ENCODE assay signal across 20 mouse cellular contexts in genomic region chr11:76465879-76466278, GRCm38 (mm10). TPM values are rescaled to one million over a fixed set of nuclear protein-coding genes. Genes with fewer than 3 reads are reported as not detected.
A peak's percentile ranks its signal among the peaks of the same experiment; 100 is the strongest.
DNase-seq lines count a peak whose midpoint lies in the region; ATAC-seq and TF ChIP-seq lines count a peak whose summit lies in the region.
"Had no signal": no experiment of that assay in that cellular context is flagged by ENCODE, and none has a peak within 500 bp of the region (broad histone marks: within the 10 kb centered on the region; RNA-seq: fewer than 3 reads in every experiment).

No protein-coding gene starts in this region.

- H3K27me3 ChIP-seq in heart, embryonic 10.5 days (ENCODE audit: insufficient read depth, poor library complexity, severe bottlenecking), result no peaks in the 10 kb centered on the region
- H3K27me3 ChIP-seq in heart, adult 2 months (ENCODE audit: control insufficient read depth, insufficient read depth, low read length), result no peaks in the 10 kb centered on the region
- no peaks in the 10 kb centered on the region for H3K27me3 ChIP-seq in C2C12 (ENCODE audit: control insufficient read depth, insufficient read depth, insufficient read length)
- no peaks in the 10 kb centered on the region for H3K27me3 ChIP-seq in embryonic facial prominence, embryonic 12.5 days
- no peaks in the 10 kb centered on the region for H3K27me3 ChIP-seq in hindbrain, embryonic 16.5 days (replicated peaks; ENCODE audit: control insufficient read depth, insufficient read depth, low read length)
- H3K27me3 ChIP-seq: heart, embryonic 13.5 days; limb, embryonic 15.5 days had no signal

- intact Hi-C loops in heart, adult 2 months (cut with DNase I), result no loop called here

- WGBS in heart, embryonic 10.5 days, result 77% methylated on average over 4 of the region's 4 CpGs
- WGBS in heart, adult 2 months, result 88% methylated on average over 4 of the region's 4 CpGs
- 41% methylated on average over 4 of the region's 4 CpGs for WGBS in embryonic facial prominence, embryonic 12.5 days
- 90% methylated on average over 4 of the region's 4 CpGs for WGBS in hindbrain, embryonic 16.5 days

- no peak for ATAC-seq in embryonic facial prominence, embryonic 12.5 days (ENCODE audit: insufficient number of reproducible peaks, insufficient read depth, low FRiP score, low TSS enrichment)
- no peak for ATAC-seq in hindbrain, embryonic 16.5 days
- no peak for ATAC-seq in CD4-positive, CD25-positive, alpha-beta regulatory T cell, adult 4 months
- ATAC-seq: intestine, embryonic 16.5 days had no signal

- no peak overlapping the region for H3K4me2 ChIP-seq in embryonic facial prominence, embryonic 12.5 days (replicated peaks)
- H3K4me2 ChIP-seq in hindbrain, embryonic 16.5 days (ENCODE audit: low read length), result peak overlapping the region; percentile 60
- H3K4me2 ChIP-seq: heart, embryonic 13.5 days; limb, embryonic 15.5 days had no signal

- H3K9me3 ChIP-seq in heart, embryonic 10.5 days, result no peaks in the 10 kb centered on the region
- no peaks in the 10 kb centered on the region for H3K9me3 ChIP-seq in embryonic facial prominence, embryonic 12.5 days
- H3K9me3 ChIP-seq in hindbrain, embryonic 16.5 days (ENCODE audit: control insufficient read depth, low read length), result no peaks in the 10 kb centered on the region
- H3K9me3 ChIP-seq: G1E; heart, embryonic 13.5 days; limb, embryonic 15.5 days; midbrain, embryonic 12.5 days had no signal

- H3K36me3 ChIP-seq in heart, embryonic 10.5 days, result peaks cover 48% of the 10 kb centered on the region
- H3K36me3 ChIP-seq in heart, adult 2 months (ENCODE audit: control insufficient read depth, insufficient read depth, low read length), result no peaks in the 10 kb centered on the region
- H3K36me3 ChIP-seq in C2C12 (ENCODE audit: control insufficient read depth, insufficient read depth), result peaks cover 64% of the 10 kb centered on the region
- peaks cover 32% of the 10 kb centered on the region for H3K36me3 ChIP-seq in embryonic facial prominence, embryonic 12.5 days
- H3K36me3 ChIP-seq in hindbrain, embryonic 16.5 days (ENCODE audit: control insufficient read depth, insufficient read depth, low read length), result peaks cover 15% of the 10 kb centered on the region
- H3K36me3 ChIP-seq: G1E had no signal

- H3K9ac ChIP-seq in heart, adult 2 months (ENCODE audit: low read depth, low read length), result no peak overlapping the region
- H3K9ac ChIP-seq in embryonic facial prominence, embryonic 12.5 days, result peak overlapping the region; percentile 12; the same call in 1 of the 2 replicates
- no peak overlapping the region for H3K9ac ChIP-seq in hindbrain, embryonic 16.5 days (ENCODE audit: low read depth, low read length)
- H3K9ac ChIP-seq: limb, embryonic 15.5 days; midbrain, embryonic 12.5 days had no signal

- TF ChIP-seq CTCF in heart, adult 2 months (IDR thresholded peaks at IDR 0.05), result no peak
- TF ChIP-seq CTCF in C2C12 (IDR thresholded peaks at IDR 0.05; ENCODE audit: control insufficient read depth, insufficient read depth, insufficient read length), result no peak

- no peaks in the 10 kb centered on the region for H3K79me2 ChIP-seq in heart, adult 2 months (replicated peaks; ENCODE audit: control insufficient read depth, insufficient read depth, low read length)
- H3K79me2 ChIP-seq in C2C12 (ENCODE audit: control insufficient read depth, insufficient read depth), result peaks cover 50% of the 10 kb centered on the region

- peak overlapping the region; percentile 56 for H3K27ac ChIP-seq in heart, embryonic 10.5 days
- H3K27ac ChIP-seq in heart, adult 2 months, result no peak overlapping the region
- no peak overlapping the region for H3K27ac ChIP-seq in embryonic facial prominence, embryonic 12.5 days
- H3K27ac ChIP-seq in hindbrain, embryonic 16.5 days (ENCODE audit: low read depth, low read length), result no peak overlapping the region; the same call in 1 of the 2 replicates
- H3K27ac ChIP-seq: heart, embryonic 13.5 days; limb, embryonic 15.5 days; midbrain, embryonic 12.5 days had no signal

- TF ChIP-seq POLR2A in heart, adult 2 months (IDR thresholded peaks at IDR 0.05; ENCODE audit: insufficient read depth, low read depth, low read length), result no peak

- no peak overlapping the region for H3K4me3 ChIP-seq in heart, embryonic 10.5 days
- no peak overlapping the region for H3K4me3 ChIP-seq in heart, adult 2 months
- H3K4me3 ChIP-seq in C2C12 (ENCODE audit: insufficient read depth, poor library complexity, severe bottlenecking), result no peak overlapping the region
- H3K4me3 ChIP-seq in embryonic facial prominence, embryonic 12.5 days, result no peak overlapping the region
- no peak overlapping the region for H3K4me3 ChIP-seq in hindbrain, embryonic 16.5 days (ENCODE audit: low read length)
- H3K4me3 ChIP-seq: heart, embryonic 13.5 days; limb, embryonic 15.5 days had no signal

- no peaks in the 10 kb centered on the region for H3K79me3 ChIP-seq in C2C12 (ENCODE audit: low read depth)

- peaks cover 71% of the 10 kb centered on the region for H3K4me1 ChIP-seq in heart, embryonic 10.5 days
- H3K4me1 ChIP-seq in heart, adult 2 months (ENCODE audit: control insufficient read depth, insufficient read depth, low read length), result peaks cover 2% of the 10 kb centered on the region; the same call in 1 of the 2 replicates
- H3K4me1 ChIP-seq in embryonic facial prominence, embryonic 12.5 days, result peaks cover 47% of the 10 kb centered on the region
- H3K4me1 ChIP-seq in hindbrain, embryonic 16.5 days (ENCODE audit: control insufficient read depth, insufficient read depth, low read depth, low read length), result peaks cover 57% of the 10 kb centered on the region

- peak overlapping the region; percentile 15 for H3ac ChIP-seq in C2C12 (ENCODE audit: control insufficient read depth, insufficient read length, low read depth)

- no peak for TF ChIP-seq EP300 in heart, adult 2 months (IDR thresholded peaks at IDR 0.05; ENCODE audit: insufficient read depth, low read depth, low read length)

- DNase-seq in heart, embryonic 10.5 days (ENCODE audit: low spot score), result no peak
- DNase-seq in heart, adult 2 months, result no peak
- DNase-seq in frontal cortex, postnatal 36 days (ENCODE audit: low spot score in 2 of 2), result no peak
- DNase-seq in kidney, adult 18-20 months, result no peak
- DNase-seq: B cell, adult 2 months; cerebellum, adult 9-11 months; embryo, embryonic 11 days; heart, postnatal 36 days; kidney, postnatal 25 days; lung, postnatal 36 days; right cerebral cortex, postnatal 14 days had no signal

TF ChIP-seq in C2C12, 6 proteins besides CTCF, POLR2A, EP300 and RAD21:
- no peak for TF ChIP-seq USF1 (IDR thresholded peaks at IDR 0.05; ENCODE audit: low read depth)

RNA-seq across cellular contexts. Expression of gene Timm22, which starts 59.1 kb away (rescaled TPM):
- polyA plus RNA-seq in heart, embryonic 10.5 days (2016; fragmentation: Nextera tagmentation; extraction: Ambion mirVana), result 120 and 129 TPM in 2 replicates
- 10 to 100 TPM; 35.3 to 40.4 TPM for total RNA-seq in heart, adult 2 months (2021)
- 10.4 and 21.0 TPM in 2 replicates for polyA plus RNA-seq in heart, adult 2 months (2012; rRNA removed)
- 105 TPM for polyA plus RNA-seq in C2C12 (2012; fragmentation: generic; extraction: Trizol)
- polyA plus RNA-seq in embryonic facial prominence, embryonic 12.5 days (2016; fragmentation: Nextera tagmentation; extraction: Ambion mirVana), result 142 TPM in 2 replicates
- polyA plus RNA-seq in hindbrain, embryonic 16.5 days (2015; fragmentation: Nextera tagmentation; extraction: Ambion mirVana), result 99.8 and 107 TPM in 2 replicates
- polyA plus RNA-seq in CD4-positive, CD25-positive, alpha-beta regulatory T cell, adult 4 months (2017; shearing (Covaris generic)), result 10 to 100 TPM; 55.6 to 64.4 TPM
